Comparison of ENCODE assay signal across 38 mouse cellular contexts in genomic region chr15:89399716-89400115, GRCm38 (mm10). TPM values are rescaled to one million over a fixed set of nuclear protein-coding genes. Genes with fewer than 3 reads are reported as not detected.
"Had no signal": no experiment of that assay in that cellular context is flagged by ENCODE, and none has a peak within 500 bp of the region (broad histone marks: within the 10 kb centered on the region; RNA-seq: fewer than 3 reads in every experiment).

No protein-coding gene starts in this region.

- DNase-seq: gastrocnemius, postnatal 14 days; gastrocnemius, postnatal 36 days; heart, adult 11 months; heart, adult 2 months; heart, postnatal 14 days; heart, postnatal 36 days; kidney, adult 18-20 months; kidney, adult 8-10 months; kidney, postnatal 10 days; kidney, postnatal 25 days; kidney, postnatal 4 days; liver; liver, embryonic 13.5 days had no signal

- H3K9me3 ChIP-seq: heart, embryonic 13.5 days; heart, embryonic 15.5 days; hindbrain, embryonic 13.5 days; hindbrain, embryonic 15.5 days; limb, embryonic 10.5 days; limb, embryonic 12.5 days; liver, embryonic 13.5 days had no signal

- H3K4me3 ChIP-seq: heart, adult 2 months; heart, embryonic 13.5 days; heart, embryonic 15.5 days; hindbrain, embryonic 13.5 days; hindbrain, embryonic 15.5 days; layer of hippocampus, adult 2 months; left cerebral cortex, adult 2 months; limb, embryonic 10.5 days; limb, embryonic 12.5 days; liver, embryonic 13.5 days had no signal

- ATAC-seq: hindbrain, postnatal 0 days had no signal

- H3K4me2 ChIP-seq: heart, embryonic 11.5 days; heart, embryonic 13.5 days; heart, embryonic 15.5 days; hindbrain, embryonic 13.5 days; hindbrain, embryonic 15.5 days; limb, embryonic 12.5 days; liver, embryonic 11.5 days; liver, embryonic 13.5 days had no signal

- H3K4me1 ChIP-seq: heart, embryonic 13.5 days; heart, embryonic 15.5 days; hindbrain, embryonic 13.5 days; hindbrain, embryonic 15.5 days; limb, embryonic 10.5 days; limb, embryonic 12.5 days had no signal

- H3K27me3 ChIP-seq: heart, embryonic 13.5 days; heart, embryonic 15.5 days; hindbrain, embryonic 13.5 days; hindbrain, embryonic 15.5 days; limb, embryonic 12.5 days; liver, embryonic 13.5 days had no signal

- H3K9ac ChIP-seq: heart, embryonic 13.5 days; heart, embryonic 15.5 days; hindbrain, embryonic 13.5 days; hindbrain, embryonic 15.5 days; limb, embryonic 12.5 days; liver, embryonic 13.5 days had no signal

- H3K27ac ChIP-seq: heart, adult 2 months; heart, embryonic 13.5 days; heart, embryonic 15.5 days; hindbrain, embryonic 13.5 days; hindbrain, embryonic 15.5 days; hindbrain, postnatal 0 days; layer of hippocampus, adult 2 months; left cerebral cortex, adult 2 months; limb, embryonic 10.5 days; limb, embryonic 12.5 days; liver, embryonic 13.5 days had no signal

- H3K36me3 ChIP-seq: heart, embryonic 13.5 days; heart, embryonic 15.5 days; hindbrain, embryonic 13.5 days; hindbrain, embryonic 15.5 days; limb, embryonic 10.5 days; limb, embryonic 12.5 days; liver, embryonic 13.5 days had no signal

RNA-seq across cellular contexts. Expression of gene Syce3, which starts 10.6 kb away (rescaled TPM):
- total RNA-seq: gastrocnemius, adult 18-20 months; gastrocnemius, adult 8-10 months; gastrocnemius, postnatal 14 days; gastrocnemius, postnatal 36 days; heart, adult 2 months; heart, postnatal 14 days; heart, postnatal 36 days; hematopoietic stem cell, adult 5-6 weeks; hindbrain, postnatal 0 days; layer of hippocampus, adult 2 months; layer of hippocampus, postnatal 10 days; layer of hippocampus, postnatal 25 days; left cerebral cortex, adult 2 months; left cerebral cortex, postnatal 14 days; left cerebral cortex, postnatal 36 days had no signal
- polyA plus RNA-seq: gonadal fat pad, adult 2 months; heart, adult 2 months; heart, embryonic 11.5 days; heart, embryonic 13.5 days; heart, embryonic 15.5 days; heart, postnatal 0 days; hindbrain, embryonic 11.5 days; hindbrain, embryonic 13.5 days; hindbrain, embryonic 15.5 days; hindbrain, postnatal 0 days; intestine, embryonic 14.5 days; kidney, embryonic 14.5 days; kidney, embryonic 16.5 days; limb, embryonic 10.5 days; limb, embryonic 12.5 days; limb, embryonic 14.5 days; liver, embryonic 11.5 days; liver, embryonic 13.5 days had no signal

RNA-seq across cellular contexts. Expression of gene Klhdc7b, which starts 15.0 kb away (rescaled TPM):
- total RNA-seq: gastrocnemius, adult 18-20 months; gastrocnemius, adult 8-10 months; gastrocnemius, postnatal 14 days; gastrocnemius, postnatal 36 days; heart, adult 2 months; heart, postnatal 14 days; heart, postnatal 36 days had no signal
- polyA plus RNA-seq: heart, adult 2 months; heart, embryonic 11.5 days; heart, embryonic 13.5 days; heart, embryonic 15.5 days; heart, postnatal 0 days; hindbrain, embryonic 11.5 days; hindbrain, embryonic 15.5 days; intestine, embryonic 14.5 days; kidney, embryonic 14.5 days; limb, embryonic 12.5 days; limb, embryonic 14.5 days; liver, embryonic 11.5 days; liver, embryonic 13.5 days had no signal

RNA-seq across cellular contexts. Expression of gene Odf3b, which starts 20.6 kb away (rescaled TPM):
- polyA plus RNA-seq: kidney, embryonic 14.5 days had no signal

RNA-seq across cellular contexts. Expression of gene Tymp, which starts 22.9 kb away (rescaled TPM):
- total RNA-seq: hematopoietic stem cell, adult 5-6 weeks had no signal

RNA-seq across cellular contexts. Expression of gene Cpt1b, which starts 25.9 kb away (rescaled TPM):
- total RNA-seq: hematopoietic stem cell, adult 5-6 weeks had no signal
